Mouse (Mus musculus) ES-E14 (cell line): Measurements from ENCODE around the gene Mtmr14. TPM values are rescaled to one million over a fixed set of nuclear protein-coding genes. Genes with fewer than 3 reads are reported as not detected.

Experiments used
- DNase-seq: peaks from one replicate; pipeline ENCODE4 v3.0.0-alpha.2; 2013; ENCODE audit warnings: low read depth, low spot score
- H3K27ac ChIP-seq: 2 replicates; pipeline ENCODE4 v1.5.1; 2012; ENCODE audit warnings: low read depth, mild to moderate bottlenecking, low read length, moderate library complexity, mixed read lengths; ENCODE audit not compliant: poor library complexity, insufficient read depth, severe bottlenecking
- H3K36me3 ChIP-seq: 2 replicates; pipeline ENCODE4 v1.6.1; 2012; ENCODE audit warnings: mild to moderate bottlenecking, low read length, moderate library complexity, mixed read lengths; ENCODE audit not compliant: control insufficient read depth, poor library complexity, insufficient read depth, severe bottlenecking
- H3K4me1 ChIP-seq, 2 experiments: fragments of 150-350 bp in 1 of 2; sonication (generic) in 1 of 2; 2 replicates each; pipeline ENCODE4 v1.6.1; 2012; ENCODE audit warnings: low read length in 2 of 2, mild to moderate bottlenecking in 1 of 2, mixed read lengths in 1 of 2; ENCODE audit not compliant: control insufficient read depth in 2 of 2, insufficient read depth in 2 of 2, poor library complexity in 1 of 2
- H3K4me3 ChIP-seq, 2 experiments: fragments of 150-350 bp in 1 of 2; sonication (generic) in 1 of 2; 2 replicates each; pipeline ENCODE4 v1.5.1; 2012; ENCODE audit warnings: low read length in 2 of 2, low read depth in 1 of 2, mild to moderate bottlenecking in 1 of 2, mixed read lengths in 1 of 2; ENCODE audit not compliant: insufficient read depth in 1 of 2, poor library complexity in 1 of 2, severe bottlenecking in 1 of 2
- H3K9ac ChIP-seq: 2 replicates; pipeline ENCODE4 v1.6.1; 2012; ENCODE audit warnings: low read depth, mild to moderate bottlenecking, low read length, mixed read lengths; ENCODE audit not compliant: poor library complexity, insufficient read depth, severe bottlenecking
- H3K9me3 ChIP-seq: fragments of 150-350 bp; sonication (generic); 2 replicates; pipeline ENCODE4 v1.6.1; 2012; ENCODE audit warnings: low read depth, mild to moderate bottlenecking, low read length; ENCODE audit not compliant: control insufficient read depth, insufficient read depth
- CHD2 ChIP-seq: IDR thresholded peaks from 2 replicates; pipeline ENCODE4 v1.6.1; 2014; ENCODE audit warnings: mild to moderate bottlenecking, low read depth, low read length, inconsistent platforms
- HCFC1 ChIP-seq: IDR thresholded peaks from 2 replicates; pipeline ENCODE4 v1.6.1; 2012; ENCODE audit warnings: low read length, inconsistent platforms, borderline replicate concordance; ENCODE audit not compliant: insufficient read depth
- MAFK ChIP-seq: IDR thresholded peaks from 2 replicates; pipeline ENCODE4 v1.6.1; 2014; ENCODE audit warnings: mild to moderate bottlenecking, low read depth, low read length, inconsistent platforms; ENCODE audit not compliant: insufficient read depth
- ZC3H11A ChIP-seq: IDR thresholded peaks from 2 replicates; pipeline ENCODE4 v1.6.1; 2012; ENCODE audit warnings: low read depth, mild to moderate bottlenecking, inconsistent platforms, low read length, borderline replicate concordance
- ZNF384 ChIP-seq: IDR thresholded peaks from 2 replicates; pipeline ENCODE4 v1.6.1; 2012; ENCODE audit warnings: low read depth, low read length, inconsistent platforms
- in situ Hi-C, 2 experiments: fragments of 600-800 bp; cut with MboI; formaldehyde crosslinking; loops; one replicate each; pipeline ENCODE4 v1.15.1; 2025; ENCODE audit warnings: low sequenced_read_pairs in 2 of 2, inconsistent platforms in 1 of 2; ENCODE audit not compliant: unreplicated experiment in 2 of 2
- total RNA-seq: library from RNA; depleted of rRNA; stranded (reverse); fragments of 300-350 nt; gene quantifications from 2 replicates; pipeline ENCODE4 v1.2.3, GENCODE M21; 2012

Mtmr14 gene
- total RNA-seq, 1 experiment = 42.4 TPM

- no peak for DNase-seq
- TF ChIP-seq HCFC1 (no peak), CHD2 (no peak), ZC3H11A (no peak), ZNF384 (no peak), MAFK (no peak)
- Histone ChIP-seq H3K4me1 (peaks cover 0 to 2% of the 10 kb centered on the region in 2 experiments; a peak in 1 of 4 replicates), H3K9ac (peak overlapping the region; percentile 86), H3K27ac (no peak overlapping the region), H3K36me3 (peaks cover 7% of the 10 kb centered on the region; the same call in 1 of the 2 replicates), H3K4me3 (peak overlapping the region; percentile 89 to 94), H3K9me3 (no peaks in the 10 kb centered on the region)
- in situ Hi-C loops = no loop called here
These were observed 799 bp downstream of the Mtmr14 start for GRCm38 (mm10) chr6:113238442-113238841.

- H3K9me3 ChIP-seq = no peaks in the 10 kb centered on the region
- no peak overlapping the region for H3K27ac ChIP-seq
- H3K4me3 ChIP-seq = no peak overlapping the region
- no peak overlapping the region for H3K9ac ChIP-seq
- in situ Hi-C loops = no loop called here
- peaks cover 0 to 3% of the 10 kb centered on the region in 2 experiments; a peak in 1 of 4 replicates for H3K4me1 ChIP-seq
- peaks cover 9% of the 10 kb centered on the region; the same call in 1 of the 2 replicates for H3K36me3 ChIP-seq
- no peak for TF ChIP-seq ZNF384
- TF ChIP-seq CHD2 = no peak
- TF ChIP-seq MAFK = no peak
- no peak for TF ChIP-seq ZC3H11A
- TF ChIP-seq HCFC1 = no peak
- no peak for DNase-seq
These were observed 5.1 kb downstream of the Mtmr14 start for GRCm38 (mm10) chr6:113242753-113243152.

GRCm38 (mm10) chr6:113245585-113245984, 7.9 kb downstream of the Mtmr14 start:
- in situ Hi-C loops = no loop called here
- H3K9ac ChIP-seq = no peak overlapping the region
- TF ChIP-seq CHD2 = no peak
- no peak for TF ChIP-seq MAFK
- TF ChIP-seq ZNF384 = no peak
- TF ChIP-seq ZC3H11A = no peak
- no peak for TF ChIP-seq HCFC1
- H3K27ac ChIP-seq = no peak overlapping the region
- H3K36me3 ChIP-seq = peaks cover 2% of the 10 kb centered on the region; the same call in 1 of the 2 replicates
- H3K4me3 ChIP-seq = no peak overlapping the region
- no peaks in the 10 kb centered on the region for H3K9me3 ChIP-seq
- peaks cover 0 to 5% of the 10 kb centered on the region in 2 experiments; a peak in 1 of 4 replicates for H3K4me1 ChIP-seq
- DNase-seq = no peak

GRCm38 (mm10) chr6:113250786-113251185, 13.1 kb downstream of the Mtmr14 start:
- H3K27ac ChIP-seq = no peak overlapping the region
- no peak for DNase-seq
- peaks cover 0 to 5% of the 10 kb centered on the region in 2 experiments; a peak in 1 of 4 replicates for H3K4me1 ChIP-seq
- H3K4me3 ChIP-seq = no peak overlapping the region
- H3K9me3 ChIP-seq = no peaks in the 10 kb centered on the region
- H3K36me3 ChIP-seq = peaks cover 9% of the 10 kb centered on the region; the same call in 1 of the 2 replicates
- in situ Hi-C loops = no loop called here
- H3K9ac ChIP-seq = no peak overlapping the region
- TF ChIP-seq ZNF384 = no peak
- no peak for TF ChIP-seq ZC3H11A
- TF ChIP-seq HCFC1 = no peak
- TF ChIP-seq MAFK = no peak
- no peak for TF ChIP-seq CHD2

GRCm38 (mm10) chr6:113251921-113252320, 14.3 kb downstream of the Mtmr14 start:
- Histone ChIP-seq H3K4me1 (peaks cover 0 to 5% of the 10 kb centered on the region in 2 experiments; a peak in 1 of 4 replicates), H3K36me3 (peaks cover 15% of the 10 kb centered on the region; the same call in 1 of the 2 replicates), H3K27ac (no peak overlapping the region), H3K9ac (no peak overlapping the region), H3K9me3 (no peaks in the 10 kb centered on the region), H3K4me3 (no peak overlapping the region)
- DNase-seq = no peak
- in situ Hi-C loops = no loop called here
- TF ChIP-seq HCFC1 = no peak
- TF ChIP-seq ZC3H11A = 0 out of 2 replicates have a peak, but pooled peaks have one; percentile 12
